Mouse (Mus musculus) liver, embryonic 12.5 days (tissue): ENCODE measurements around the gene Smok3b. TPM values are rescaled to one million over a fixed set of nuclear protein-coding genes. Genes with fewer than 3 reads are reported as not detected.
"Not testable (repeated sequence)": the region's sequence is repeated elsewhere in the genome, so short reads cannot be mapped to it uniquely, and the experiment has no call there.

Experiments
- ATAC-seq: fragments of 200-750 bp; cut with Nextera tagmentation; 2 replicates; pipeline ENCODE4 v1.8.0; 2017; ENCODE audit warnings: moderate number of reproducible peaks, mild to moderate bottlenecking, moderate library complexity
- H3K27ac ChIP-seq: fragments of 300-500 bp; sonication (generic); 2 replicates; pipeline ENCODE4 v1.5.1; 2016; ENCODE audit warnings: mild to moderate bottlenecking
- H3K27me3 ChIP-seq: fragments of 300-500 bp; sonication (generic); replicated peaks from 2 replicates; pipeline ENCODE4 v1.6.1; 2016; ENCODE audit warnings: mild to moderate bottlenecking, moderate library complexity
- H3K36me3 ChIP-seq: fragments of 300-500 bp; sonication (generic); 2 replicates; pipeline ENCODE4 v1.6.1; 2016; ENCODE audit warnings: mild to moderate bottlenecking, moderate library complexity
- H3K4me1 ChIP-seq: fragments of 300-500 bp; sonication (generic); 2 replicates; pipeline ENCODE4 v1.6.1; 2016
- H3K4me2 ChIP-seq: fragments of 300-500 bp; sonication (generic); 2 replicates; pipeline ENCODE4 v1.6.1; 2016; ENCODE audit warnings: mild to moderate bottlenecking, moderate library complexity
- H3K4me3 ChIP-seq: fragments of 300-500 bp; sonication (generic); 2 replicates; pipeline ENCODE4 v1.5.1; 2016; ENCODE audit warnings: mild to moderate bottlenecking, moderate library complexity
- H3K9ac ChIP-seq: fragments of 300-500 bp; sonication (generic); 2 replicates; pipeline ENCODE4 v1.6.1; 2016; ENCODE audit warnings: mild to moderate bottlenecking, moderate library complexity
- H3K9me3 ChIP-seq: fragments of 300-500 bp; sonication (generic); replicated peaks from 2 replicates; pipeline ENCODE4 v1.6.1; 2016; ENCODE audit warnings: mild to moderate bottlenecking, moderate library complexity
- WGBS: fragments of 180-500 bp; shearing (Covaris S2); methylation state at CpG from one replicate; pipeline ENCODE4 v1.1.7; 2016; ENCODE audit not compliant: insufficient replicate concordance; 5-methylcytosine and 5-hydroxymethylcytosine counted together
- polyA plus RNA-seq: library from polyadenylated mRNA; unstranded; fragments of >200 nt; fragmentation: Nextera tagmentation; extraction: Ambion mirVana; gene quantifications from 2 replicates; pipeline ENCODE4 v1.2.1, GENCODE M21; 2016

The Smok3b gene
- polyA plus RNA-seq = not detected in 2 replicates

DNA sequence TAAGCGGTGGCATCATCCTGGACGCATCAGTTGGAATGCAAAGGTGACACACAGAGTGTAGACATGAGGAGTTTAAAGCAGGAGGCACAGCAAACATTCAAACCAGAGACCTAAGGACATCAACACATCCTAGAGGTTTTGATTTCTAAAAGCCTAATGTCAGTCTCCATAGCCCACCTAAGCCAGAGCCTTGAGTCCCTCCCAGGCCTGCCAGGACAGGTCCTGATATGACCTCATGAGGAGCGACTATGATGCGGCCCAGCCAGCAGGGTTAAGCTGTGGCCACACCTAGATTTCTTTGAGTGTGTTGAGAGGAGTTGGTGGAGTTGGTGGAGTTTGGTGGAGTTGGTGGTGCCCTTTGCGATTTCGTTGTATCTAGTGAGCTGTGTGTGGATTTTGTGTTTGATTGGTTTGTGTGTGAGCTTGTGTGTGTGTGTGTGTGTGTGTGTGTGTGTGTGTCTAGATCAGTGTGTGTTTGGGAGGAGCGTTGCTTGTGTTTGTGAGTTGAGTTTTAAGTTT, at the start of gene Smok3b, which contains the start of gene Smok3a:
Gene Smok3b, plus strand, starts transcription at position 469 of the 519 bp plus-strand sequence.
Gene Smok3a, plus strand, starts transcription at position 301 of the 519 bp plus-strand sequence.
- not testable (repeated sequence) for H3K4me1 ChIP-seq, H3K9ac ChIP-seq, H3K27me3 ChIP-seq, H3K36me3 ChIP-seq, ATAC-seq, H3K4me2 ChIP-seq, H3K9me3 ChIP-seq, H3K4me3 ChIP-seq, H3K27ac ChIP-seq
- 86% methylated on average over 5 of the region's 7 CpGs for WGBS

DNA sequence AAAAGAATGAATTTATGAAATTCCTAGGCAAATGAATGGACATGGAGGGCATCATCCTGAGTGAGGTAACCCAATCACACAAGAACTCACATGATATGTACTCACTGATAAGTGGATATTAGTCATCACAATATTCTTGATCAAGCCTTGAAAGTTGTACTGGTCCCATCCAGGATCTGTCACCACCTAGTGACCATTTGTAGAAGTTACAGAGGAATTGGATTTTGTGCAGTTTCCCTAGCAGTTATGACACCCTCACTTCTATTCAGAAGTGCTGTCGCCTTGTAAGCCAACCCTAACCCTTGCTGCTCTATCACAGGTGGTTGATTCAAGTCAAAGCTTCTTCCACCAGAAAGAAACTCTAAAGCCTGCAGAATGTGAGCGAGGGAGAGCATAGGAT, 48.1 kb upstream of the Smok3b start:
- Histone ChIP-seq H3K4me2 (no peak overlapping the region), H3K9me3 (no peaks in the 10 kb centered on the region), H3K4me1 (no peaks in the 10 kb centered on the region), H3K36me3 (no peaks in the 10 kb centered on the region), H3K27me3 (no peaks in the 10 kb centered on the region), H3K27ac (no peak overlapping the region), H3K9ac (no peak overlapping the region), H3K4me3 (no peak overlapping the region)
- ATAC-seq = no peak
- 45% methylated on average over 2 of the region's 2 CpGs for WGBS

DNA sequence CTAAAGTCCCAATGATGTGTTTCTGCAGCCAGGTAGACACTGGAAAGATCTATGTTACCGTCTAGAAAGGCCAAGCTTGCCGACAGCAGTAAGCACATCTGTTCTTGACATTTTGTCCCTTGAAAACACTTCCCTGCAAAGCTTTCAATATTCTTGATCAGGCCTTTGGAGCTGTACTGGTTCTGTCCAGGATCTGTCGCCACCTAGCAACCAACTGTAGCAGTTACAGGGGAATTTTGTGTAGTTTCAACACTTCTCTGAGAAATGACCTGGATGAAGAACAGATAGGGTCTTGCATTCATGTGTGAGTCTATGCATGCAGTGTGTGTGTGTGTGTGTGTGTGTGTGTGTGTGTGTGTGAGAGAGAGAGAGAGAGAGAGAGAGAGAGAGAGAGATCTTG, 47.5 kb upstream of the Smok3b start:
- ATAC-seq = no peak
- WGBS = 40% methylated on average over 3 of the region's 3 CpGs
- no peak overlapping the region for H3K27ac ChIP-seq

DNA sequence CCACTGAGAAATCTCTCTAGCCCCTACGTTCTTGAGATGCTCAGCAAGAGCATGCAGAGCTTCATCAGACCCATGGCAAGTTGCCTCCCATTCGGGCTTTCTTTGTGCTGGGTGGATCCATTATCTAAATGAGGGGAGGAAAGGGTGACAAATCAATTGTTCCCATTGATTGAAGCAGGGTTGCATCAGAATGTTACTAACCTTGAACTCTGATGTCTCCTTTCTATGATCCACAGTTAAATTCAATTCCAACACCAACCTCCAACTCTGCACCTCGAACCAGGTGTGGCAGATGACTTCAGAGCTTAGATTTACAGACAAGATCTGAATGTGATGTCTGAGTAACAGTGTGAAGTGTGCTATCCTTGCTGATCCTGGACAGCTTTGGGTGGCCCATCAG, 46.5 kb upstream of the Smok3b start:
- Histone ChIP-seq H3K4me3 (no peak overlapping the region), H3K9ac (no peak overlapping the region), H3K36me3 (no peaks in the 10 kb centered on the region), H3K4me1 (no peaks in the 10 kb centered on the region), H3K4me2 (no peak overlapping the region), H3K9me3 (no peaks in the 10 kb centered on the region), H3K27ac (no peak overlapping the region), H3K27me3 (no peaks in the 10 kb centered on the region)
- no peak for ATAC-seq
- WGBS = 36% methylated on average over 3 of the region's 3 CpGs

More for the DNA sequence above, 47.5 kb upstream of the Smok3b start:
- Histone ChIP-seq H3K4me1 (no peaks in the 10 kb centered on the region), H3K9ac (no peak overlapping the region), H3K27me3 (no peaks in the 10 kb centered on the region), H3K9me3 (no peaks in the 10 kb centered on the region), H3K36me3 (no peaks in the 10 kb centered on the region), H3K4me3 (no peak overlapping the region), H3K4me2 (no peak overlapping the region)

DNA sequence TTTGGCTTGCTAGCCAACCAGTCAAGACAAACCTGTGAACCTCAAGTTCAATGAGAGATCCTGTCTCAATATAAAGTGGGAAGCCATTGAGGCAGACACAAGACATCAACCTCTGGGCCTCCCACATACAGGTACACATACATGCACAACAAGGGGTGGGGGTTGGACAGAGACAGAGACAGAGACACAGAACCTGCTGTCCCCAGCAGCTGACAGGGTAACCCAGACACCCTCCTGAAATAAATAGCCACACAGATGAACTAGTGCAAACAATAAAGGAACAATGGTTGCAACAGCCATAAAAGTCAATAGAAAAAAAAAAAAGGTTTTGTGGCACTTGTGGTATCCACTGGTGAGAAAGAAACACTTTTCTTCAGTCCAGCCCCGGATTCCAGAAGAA, 45.8 kb upstream of the Smok3b start:
- no peak overlapping the region for H3K4me2 ChIP-seq
- no peaks in the 10 kb centered on the region for H3K9me3 ChIP-seq
- H3K9ac ChIP-seq = no peak overlapping the region
- H3K4me3 ChIP-seq = no peak overlapping the region
- no peaks in the 10 kb centered on the region for H3K36me3 ChIP-seq
- 32% methylated on average over 1 of the region's 1 CpGs for WGBS
- H3K27me3 ChIP-seq = no peaks in the 10 kb centered on the region
- H3K4me1 ChIP-seq = no peaks in the 10 kb centered on the region
- no peak overlapping the region for H3K27ac ChIP-seq
- ATAC-seq = no peak

DNA sequence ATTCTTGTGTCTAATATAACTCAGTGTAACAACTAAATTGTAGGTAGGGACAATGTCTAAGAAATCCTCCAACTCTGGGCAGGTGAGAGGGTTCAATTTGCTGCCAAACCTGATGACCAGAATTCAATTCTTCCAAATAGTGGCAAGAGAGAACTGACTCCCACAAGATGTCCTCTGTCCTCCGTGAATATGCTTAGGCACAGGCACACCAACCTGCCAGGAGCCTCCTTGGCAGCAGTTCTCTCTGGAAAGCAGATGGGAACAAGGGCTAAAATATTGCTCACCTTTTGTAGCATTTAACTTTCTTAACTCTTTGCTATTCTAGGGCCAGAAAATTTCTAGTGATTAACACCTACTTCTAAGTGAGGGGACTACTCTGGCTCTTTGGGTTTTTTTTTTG, 43.9 kb upstream of the Smok3b start:
- Histone ChIP-seq H3K4me2 (no peak overlapping the region), H3K27ac (no peak overlapping the region), H3K36me3 (no peaks in the 10 kb centered on the region), H3K4me3 (no peak overlapping the region), H3K9ac (no peak overlapping the region), H3K4me1 (no peaks in the 10 kb centered on the region), H3K9me3 (no peaks in the 10 kb centered on the region), H3K27me3 (no peaks in the 10 kb centered on the region)
- ATAC-seq = no peak
- WGBS = 36% methylated on average over 1 of the region's 1 CpGs

DNA sequence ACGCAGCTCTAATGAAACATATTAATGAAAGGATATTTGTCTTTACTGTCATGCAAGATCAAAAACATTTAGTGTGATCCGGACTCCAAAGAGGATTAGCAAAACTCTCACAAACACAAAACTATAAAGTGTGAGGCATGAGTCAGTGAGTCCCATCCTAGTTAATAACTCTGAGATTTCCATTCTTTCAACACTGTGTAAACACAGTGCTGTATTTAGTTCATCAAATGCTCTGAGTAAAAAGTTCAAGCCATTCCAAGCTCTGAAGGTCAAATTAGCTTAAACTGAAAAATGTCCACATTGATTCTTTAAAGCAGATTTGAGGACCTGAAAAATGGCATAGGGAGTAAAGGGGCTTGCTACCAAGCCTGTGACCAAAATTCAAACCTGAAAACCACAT, 42.1 kb upstream of the Smok3b start:
- H3K27me3 ChIP-seq = no peaks in the 10 kb centered on the region
- no peak overlapping the region for H3K9ac ChIP-seq
- no peaks in the 10 kb centered on the region for H3K9me3 ChIP-seq
- no peak for ATAC-seq
- no peak overlapping the region for H3K27ac ChIP-seq
- WGBS = 48% methylated on average over 2 of the region's 2 CpGs
- no peak overlapping the region for H3K4me3 ChIP-seq
- no peaks in the 10 kb centered on the region for H3K4me1 ChIP-seq
- no peaks in the 10 kb centered on the region for H3K36me3 ChIP-seq
- no peak overlapping the region for H3K4me2 ChIP-seq

DNA sequence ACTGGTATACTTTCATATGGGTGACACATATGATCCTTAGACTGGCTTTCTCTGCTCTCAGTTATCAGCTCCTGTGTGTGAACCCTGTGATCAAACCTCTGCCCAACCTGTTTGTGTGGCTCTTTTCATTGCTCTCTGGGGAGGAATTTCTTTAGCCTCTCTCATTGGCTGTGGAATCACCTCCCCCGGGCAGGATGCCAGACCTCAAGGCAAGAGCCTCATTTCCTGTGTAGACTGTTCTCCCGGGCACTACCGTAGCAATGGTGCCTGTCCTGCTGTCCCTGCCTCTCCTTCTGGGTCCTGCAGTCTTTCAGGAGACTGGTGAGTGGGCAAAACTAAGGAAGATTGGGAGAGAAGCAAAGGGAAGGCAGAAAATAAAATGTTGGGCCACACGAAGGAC, 39.9 kb upstream of the Smok3b start, which contains the start of gene Azgp1:
Gene Azgp1, plus strand, starts transcription at position 221 of the 400 bp plus-strand sequence.
- Histone ChIP-seq H3K27me3 (no peaks in the 10 kb centered on the region), H3K36me3 (no peaks in the 10 kb centered on the region), H3K4me1 (no peaks in the 10 kb centered on the region), H3K4me3 (no peak within 1 kb of the TSS), H3K9me3 (no peaks in the 10 kb centered on the region), H3K27ac (no peak within 1 kb of the TSS), H3K9ac (no peak within 1 kb of the TSS), H3K4me2 (no peak within 1 kb of the TSS)
- ATAC-seq = no peak
- 51% methylated on average over 4 of the region's 4 CpGs for WGBS

DNA sequence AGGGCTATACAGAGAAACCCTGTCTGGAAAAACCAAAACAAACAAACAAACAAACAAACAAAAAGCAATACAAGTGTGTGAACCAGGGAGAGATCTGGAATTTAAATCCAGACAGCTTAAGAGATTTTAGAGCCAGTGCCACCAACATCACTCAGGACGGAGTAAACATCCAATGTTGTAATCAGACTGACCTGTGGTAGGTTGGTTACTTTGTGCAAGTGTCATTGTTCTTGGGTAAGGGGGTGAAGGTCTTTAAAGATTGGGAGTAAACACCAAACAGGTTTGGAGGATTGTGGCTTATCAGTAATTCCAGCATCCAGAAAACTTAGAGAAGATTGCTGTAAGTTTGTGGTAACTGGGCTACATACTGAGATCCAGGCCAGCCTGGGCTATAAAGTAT, 34.9 kb upstream of the Smok3b start:
- 41% methylated on average over 1 of the region's 1 CpGs for WGBS
- H3K9ac ChIP-seq = no peak overlapping the region
- H3K4me3 ChIP-seq = no peak overlapping the region
- H3K27me3 ChIP-seq = no peaks in the 10 kb centered on the region
- no peaks in the 10 kb centered on the region for H3K9me3 ChIP-seq
- no peaks in the 10 kb centered on the region for H3K36me3 ChIP-seq
- no peak for ATAC-seq
- H3K4me2 ChIP-seq = no peak overlapping the region
- H3K27ac ChIP-seq = no peak overlapping the region
- H3K4me1 ChIP-seq = no peaks in the 10 kb centered on the region

DNA sequence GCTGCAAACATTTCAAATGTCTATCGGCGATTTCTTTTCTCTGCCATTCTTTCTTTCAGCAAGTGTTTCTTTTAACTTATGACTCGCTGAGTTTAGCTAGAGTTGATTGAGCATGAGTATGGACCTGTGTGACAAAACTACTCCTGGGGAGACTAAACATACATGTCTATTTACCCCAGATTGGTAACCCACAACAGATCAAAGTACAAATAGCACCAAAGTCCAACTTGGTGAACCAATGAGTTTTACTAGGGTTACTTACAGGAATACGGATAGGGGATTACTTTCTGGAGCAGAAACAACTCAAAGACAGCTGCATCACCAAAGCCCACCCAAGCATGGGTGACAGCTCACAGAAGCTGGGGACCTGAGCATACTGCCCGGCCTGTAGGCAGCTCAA, 11.8 kb upstream of the Smok3b start:
- Histone ChIP-seq H3K9ac (no peak overlapping the region), H3K36me3 (no peaks in the 10 kb centered on the region), H3K27ac (no peak overlapping the region), H3K9me3 (no peaks in the 10 kb centered on the region), H3K27me3 (no peaks in the 10 kb centered on the region), H3K4me1 (no peaks in the 10 kb centered on the region), H3K4me2 (no peak overlapping the region), H3K4me3 (no peak overlapping the region)
- ATAC-seq = no peak
- 69% methylated on average over 5 of the region's 5 CpGs for WGBS

DNA sequence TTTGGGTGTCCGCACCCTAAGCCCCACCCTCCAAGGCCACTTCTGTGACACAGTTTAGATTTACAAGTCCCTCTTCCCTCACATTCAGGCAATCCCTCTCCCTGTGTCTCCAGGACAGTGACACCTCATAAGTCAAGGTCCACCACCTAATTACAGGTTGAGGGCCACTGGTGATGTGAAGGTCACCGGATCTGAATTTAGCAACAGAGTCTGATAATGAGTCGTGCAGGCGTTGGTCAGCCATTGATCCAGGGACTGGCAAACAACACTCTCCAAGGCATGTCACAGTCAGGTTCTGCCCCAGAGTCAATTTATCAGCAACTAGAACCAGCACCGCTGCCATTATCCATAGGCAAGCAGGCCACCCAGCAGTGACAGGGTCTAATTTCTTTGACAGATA, 8.8 kb upstream of the Smok3b start:
- Histone ChIP-seq H3K4me2 (no peak overlapping the region), H3K27me3 (no peaks in the 10 kb centered on the region), H3K36me3 (no peaks in the 10 kb centered on the region), H3K9ac (no peak overlapping the region), H3K27ac (no peak overlapping the region), H3K4me1 (no peaks in the 10 kb centered on the region), H3K4me3 (no peak overlapping the region), H3K9me3 (no peaks in the 10 kb centered on the region)
- ATAC-seq = no peak
- WGBS = 71% methylated on average over 5 of the region's 5 CpGs

DNA sequence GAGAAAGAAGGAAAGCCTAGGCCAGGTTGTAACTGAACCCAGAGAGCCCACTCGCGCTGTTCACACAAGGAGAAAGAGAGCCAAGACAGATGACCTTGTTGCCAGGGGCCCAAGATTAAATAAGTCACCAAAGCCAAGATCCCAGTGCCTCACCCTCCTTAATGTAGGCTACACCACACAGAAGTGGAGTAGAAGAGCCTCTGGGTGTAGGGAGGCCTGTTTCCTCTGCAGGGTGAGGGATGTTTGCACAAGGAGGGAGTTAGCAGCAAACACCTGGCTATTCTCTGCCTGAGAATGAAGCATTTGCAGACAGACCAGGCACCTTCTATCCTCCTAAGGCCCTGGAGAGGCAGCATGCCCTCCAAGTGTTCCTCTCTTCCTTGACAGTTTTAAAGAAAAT, 4.7 kb upstream of the Smok3b start:
- Histone ChIP-seq H3K4me2 (no peak overlapping the region), H3K27me3 (no peaks in the 10 kb centered on the region), H3K36me3 (no peaks in the 10 kb centered on the region), H3K27ac (no peak overlapping the region), H3K9me3 (no peaks in the 10 kb centered on the region), H3K4me1 (no peaks in the 10 kb centered on the region), H3K4me3 (no peak overlapping the region), H3K9ac (no peak overlapping the region)
- ATAC-seq = no peak
- WGBS = 78% methylated on average over 2 of the region's 2 CpGs

DNA sequence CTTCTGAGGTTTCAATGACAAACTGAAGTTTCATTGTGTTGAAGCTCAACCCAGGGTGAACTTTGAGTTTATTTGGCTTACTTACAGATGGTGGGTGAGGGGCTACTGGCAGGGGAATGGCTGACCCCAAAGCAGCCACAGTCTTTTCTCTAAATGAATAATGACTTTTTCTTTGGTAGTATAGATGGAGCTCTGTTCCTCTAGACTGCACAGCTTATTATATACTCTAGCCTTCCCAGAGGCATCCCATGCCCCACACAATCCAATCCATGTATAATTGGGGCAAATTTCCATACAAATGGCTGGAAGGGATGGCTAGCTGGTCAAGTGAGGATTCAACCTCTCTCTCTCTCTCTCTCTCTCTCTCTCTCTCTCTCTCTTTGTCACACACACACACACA, 4.2 kb upstream of the Smok3b start:
- H3K36me3 ChIP-seq = no peaks in the 10 kb centered on the region
- H3K4me2 ChIP-seq = no peak overlapping the region
- no peak overlapping the region for H3K9ac ChIP-seq
- H3K9me3 ChIP-seq = no peaks in the 10 kb centered on the region
- no peaks in the 10 kb centered on the region for H3K4me1 ChIP-seq
- no peaks in the 10 kb centered on the region for H3K27me3 ChIP-seq
- no peak overlapping the region for H3K27ac ChIP-seq
- H3K4me3 ChIP-seq = no peak overlapping the region
- ATAC-seq = no peak
